Mouse (Mus musculus) 3134 (cell line): ENCODE measurements around the gene Hnrnpul1.

Source experiments
- DNase-seq: peaks from one replicate; pipeline ENCODE4 v3.0.0-alpha.2; 2011; ENCODE audit warnings: low spot score; ENCODE audit not compliant: insufficient read length; ENCODE audit errors: extremely low read depth

The Hnrnpul1 gene

GRCm38 (mm10) chr7:25699851-25700250 is 54.7 kb downstream of the Hnrnpul1 start:
- no peak for DNase-seq

- no peak for DNase-seq
Observed at GRCm38 (mm10) chr7:25694104-25694503, 60.5 kb downstream of the Hnrnpul1 start.

- no peak for DNase-seq
Observed at GRCm38 (mm10) chr7:25690051-25690450, 64.5 kb downstream of the Hnrnpul1 start.

- no peak for DNase-seq
Observed at GRCm38 (mm10) chr7:25689603-25690021, 64.9 kb downstream of the Hnrnpul1 start.

- DNase-seq = peak; percentile 94
Observed at GRCm38 (mm10) chr7:25688810-25689586, 65.6 kb downstream of the Hnrnpul1 start.

GRCm38 (mm10) chr7:25687811-25688401 is 66.7 kb downstream of the Hnrnpul1 start:
- DNase-seq = peak; percentile 73

GRCm38 (mm10) chr7:25686680-25687531 is 67.7 kb downstream of the Hnrnpul1 start, which contains the start of gene Tgfb1:
Gene Tgfb1 (plus strand): TSS chr7:25687002.
- peak; percentile 86 for DNase-seq

GRCm38 (mm10) chr7:25685926-25686470 is 68.6 kb downstream of the Hnrnpul1 start:
- DNase-seq = no peak

GRCm38 (mm10) chr7:25684659-25685058 is 69.9 kb downstream of the Hnrnpul1 start:
- DNase-seq = no peak

GRCm38 (mm10) chr7:25683474-25684180 is 70.9 kb downstream of the Hnrnpul1 start:
- DNase-seq = no peak

GRCm38 (mm10) chr7:25681341-25682231 is 73.0 kb downstream of the Hnrnpul1 start:
- DNase-seq = no peak

GRCm38 (mm10) chr7:25680514-25681258 is 73.9 kb downstream of the Hnrnpul1 start, which contains the start of gene B9d2:
Gene B9d2 (plus strand): TSS chr7:25680780.
- DNase-seq = peak; percentile 96

- no peak for DNase-seq
Observed at GRCm38 (mm10) chr7:25679971-25680370, 74.6 kb downstream of the Hnrnpul1 start.

- DNase-seq = no peak
Observed at GRCm38 (mm10) chr7:25677013-25677412, 77.5 kb downstream of the Hnrnpul1 start.

- DNase-seq = peak; percentile 70
Observed at GRCm38 (mm10) chr7:25676085-25676781, 78.3 kb downstream of the Hnrnpul1 start.

GRCm38 (mm10) chr7:25675405-25675804 is 79.2 kb downstream of the Hnrnpul1 start:
- no peak for DNase-seq

GRCm38 (mm10) chr7:25674719-25675300 is 79.7 kb downstream of the Hnrnpul1 start, which contains the start of gene Tmem91:
Gene Tmem91 (minus strand): TSS chr7:25675166.
- DNase-seq = no peak
